Mouse (Mus musculus): Measurements from ENCODE around the gene Bicra.

DNA sequence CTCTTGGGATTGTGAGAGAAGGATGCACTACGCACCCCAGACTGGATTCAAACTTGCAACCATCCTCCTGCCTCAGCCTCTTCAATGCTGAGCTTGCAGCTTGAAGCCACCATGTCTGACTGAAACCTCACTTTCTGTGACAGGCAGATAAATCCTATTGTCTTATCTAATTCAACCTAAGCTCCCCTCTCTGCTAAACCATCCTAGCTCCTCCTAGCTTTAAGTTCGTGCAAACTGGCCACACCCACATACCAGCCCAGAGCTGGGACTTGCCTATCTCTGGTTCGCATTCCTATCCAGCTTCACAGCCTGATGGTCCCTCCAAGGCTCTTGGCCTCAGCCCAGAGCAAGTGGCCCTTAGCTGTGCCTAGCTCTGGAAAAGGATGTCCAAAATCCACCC is 95.3 kb downstream of the Bicra start:
- TF ChIP-seq CTCF (IDR thresholded peaks at IDR 0.05; ENCODE audit: insufficient read depth, low read length): no peak
- no peak for TF ChIP-seq POLR2A (IDR thresholded peaks at IDR 0.05; ENCODE audit: borderline replicate concordance, extremely low read depth, low read depth, low read length)

Data from lung, adult 2 months (tissue).